Mouse (Mus musculus): ENCODE results near the gene Trim30d. TPM values are rescaled to one million over a fixed set of nuclear protein-coding genes. Genes with fewer than 3 reads are reported as not detected.

Trim30d gene
- total and polyA plus RNA-seq, 3 experiments = 0.11 TPM; not detected in 2

GRCm38 (mm10) chr7:104465065-104465744 lies 42.4 kb downstream of the Trim30d start, which contains the start of gene Trim30a:
Trim30a (minus strand) TSS chr7:104465193.
- TF ChIP-seq CTCF (IDR thresholded peaks at IDR 0.05; ENCODE audit: low read depth, low read length) (no peak), TAL1 (conservative IDR thresholded peaks at IDR 0.05; ENCODE audit: low read depth, low read length) (no peak), GATA1 (IDR thresholded peaks at IDR 0.05; ENCODE audit: borderline replicate concordance, low read length) (no peak), POLR2AphosphoS5 (IDR thresholded peaks at IDR 0.05; ENCODE audit: insufficient replicate concordance, low read depth, low read length) (no peak), GATA2 (IDR thresholded peaks at IDR 0.05; ENCODE audit: borderline replicate concordance, low read depth, low read length) (no peak)
- no peaks in the 10 kb centered on the region for H3K4me1 ChIP-seq (ENCODE audit: insufficient read depth, low read depth, low read length)
- ATAC-seq (ENCODE audit: extremely low read depth, insufficient number of reproducible peaks, low FRiP score, poor library complexity, severe bottlenecking) = peak; percentile 40; the same call in 1 of the 2 replicates
- H3K9me3 ChIP-seq (replicated peaks) = no peaks in the 10 kb centered on the region
- H3K4me3 ChIP-seq (ENCODE audit: low read depth, low read length) = no peak within 1 kb of the TSS
- no peaks in the 10 kb centered on the region for H3K36me3 ChIP-seq (replicated peaks)
- DNase-seq (ENCODE audit: low spot score) = no peak
- no peaks in the 10 kb centered on the region for H3K27me3 ChIP-seq (ENCODE audit: insufficient read depth, low read length)

GRCm38 (mm10) chr7:104445961-104446645 lies 61.5 kb downstream of the Trim30d start:
- Histone ChIP-seq H3K9me3 (replicated peaks) (no peaks in the 10 kb centered on the region), H3K36me3 (replicated peaks) (no peaks in the 10 kb centered on the region), H3K27me3 (ENCODE audit: insufficient read depth, low read length) (no peaks in the 10 kb centered on the region), H3K4me3 (ENCODE audit: low read depth, low read length) (no peak overlapping the region), H3K4me1 (ENCODE audit: insufficient read depth, low read depth, low read length) (no peaks in the 10 kb centered on the region)
- TF ChIP-seq POLR2AphosphoS5 (IDR thresholded peaks at IDR 0.05; ENCODE audit: insufficient replicate concordance, low read depth, low read length) = no peak
- no peak for TF ChIP-seq GATA2 (IDR thresholded peaks at IDR 0.05; ENCODE audit: borderline replicate concordance, low read depth, low read length)
- TF ChIP-seq CTCF (IDR thresholded peaks at IDR 0.05; ENCODE audit: low read depth, low read length) = no peak
- no peak for TF ChIP-seq TAL1 (conservative IDR thresholded peaks at IDR 0.05; ENCODE audit: low read depth, low read length)
- TF ChIP-seq GATA1 (IDR thresholded peaks at IDR 0.05; ENCODE audit: borderline replicate concordance, low read length) = no peak
- DNase-seq (ENCODE audit: low spot score) (no peak), ATAC-seq (ENCODE audit: extremely low read depth, insufficient number of reproducible peaks, low FRiP score, poor library complexity, severe bottlenecking) (no peak; the same call in 1 of the 2 replicates)

Other genes starting within 250 kb of the Trim30d start
- gene Trim5, start 219.8 kb downstream of the Trim30d start, total RNA-seq (2014; fragmentation: Nextera tagmentation) = not detected in 2 replicates
- gene Trim5, start 219.8 kb downstream of the Trim30d start, total RNA-seq (2017) = 0.33 and 0.35 TPM in 2 replicates
- not detected in 2 replicates for gene Trim5, start 219.8 kb downstream of the Trim30d start, polyA plus RNA-seq (2012)
- 0.30 and 3.8 TPM in 2 replicates for gene Trim12a, start 192.4 kb downstream of the Trim30d start, total RNA-seq (2014; fragmentation: Nextera tagmentation)
- gene Trim12a, start 192.4 kb downstream of the Trim30d start, total RNA-seq (2017) = not detected in 2 replicates
- gene Trim12a, start 192.4 kb downstream of the Trim30d start, polyA plus RNA-seq (2012) = not detected in 2 replicates
- 10.8 and 11.2 TPM in 2 replicates for gene Trim34b, start 178.4 kb downstream of the Trim30d start, total RNA-seq (2014; fragmentation: Nextera tagmentation)
- gene Trim34b, start 178.4 kb downstream of the Trim30d start, total RNA-seq (2017) = 6.8 and 7.6 TPM in 2 replicates
- gene Trim34b, start 178.4 kb downstream of the Trim30d start, polyA plus RNA-seq (2012) = 0.14 and 0.34 TPM in 2 replicates
- gene Trim12c, start 154.5 kb downstream of the Trim30d start, total RNA-seq (2014; fragmentation: Nextera tagmentation) = 20.3 and 20.5 TPM in 2 replicates
- 45.8 and 61.2 TPM in 2 replicates for gene Trim12c, start 154.5 kb downstream of the Trim30d start, total RNA-seq (2017)
- gene Trim12c, start 154.5 kb downstream of the Trim30d start, polyA plus RNA-seq (2012) = 0.68 and 1.3 TPM in 2 replicates
- gene Trim30b, start 138.0 kb downstream of the Trim30d start, total RNA-seq (2014; fragmentation: Nextera tagmentation) = not detected in 2 replicates
- 0.12 and 0.22 TPM in 2 replicates for gene Trim30b, start 138.0 kb downstream of the Trim30d start, total RNA-seq (2017)
- gene Trim30b, start 138.0 kb downstream of the Trim30d start, polyA plus RNA-seq (2012) = not detected in 2 replicates
- gene Trim30c, start 107.0 kb downstream of the Trim30d start, total RNA-seq (2014; fragmentation: Nextera tagmentation) = not detected in 2 replicates
- not detected in 2 replicates for gene Trim30c, start 107.0 kb downstream of the Trim30d start, total RNA-seq (2017)
- gene Trim30c, start 107.0 kb downstream of the Trim30d start, polyA plus RNA-seq (2012) = not detected in 2 replicates
- gene Trim30a, start 42.7 kb downstream of the Trim30d start, total RNA-seq (2014; fragmentation: Nextera tagmentation) = 0.87 TPM in 1 of 2 replicates, not detected in the other
- 0.58 and 0.60 TPM in 2 replicates for gene Trim30a, start 42.7 kb downstream of the Trim30d start, total RNA-seq (2017)
- 0.02 TPM in 2 replicates for gene Trim30a, start 42.7 kb downstream of the Trim30d start, polyA plus RNA-seq (2012)
- not detected in 2 replicates for gene Olfr651, start 42.3 kb upstream of the Trim30d start, total RNA-seq (2014; fragmentation: Nextera tagmentation)
- 0.12 TPM in 1 of 2 replicates, not detected in the other for gene Olfr651, start 42.3 kb upstream of the Trim30d start, total RNA-seq (2017)
- not detected in 2 replicates for gene Olfr651, start 42.3 kb upstream of the Trim30d start, polyA plus RNA-seq (2012)
- not detected in 2 replicates for gene Olfr652, start 53.1 kb upstream of the Trim30d start, total RNA-seq (2014; fragmentation: Nextera tagmentation)
- 0.22 and 0.29 TPM in 2 replicates for gene Olfr652, start 53.1 kb upstream of the Trim30d start, total RNA-seq (2017)
- gene Olfr652, start 53.1 kb upstream of the Trim30d start, polyA plus RNA-seq (2012) = not detected in 2 replicates
- not detected in 2 replicates for gene Olfr653, start 69.5 kb upstream of the Trim30d start, total RNA-seq (2014; fragmentation: Nextera tagmentation)
- 0.05 and 0.12 TPM in 2 replicates for gene Olfr653, start 69.5 kb upstream of the Trim30d start, total RNA-seq (2017)
- not detected in 2 replicates for gene Olfr653, start 69.5 kb upstream of the Trim30d start, polyA plus RNA-seq (2012)
- not detected in 2 replicates for gene Olfr654, start 79.2 kb upstream of the Trim30d start, total RNA-seq (2014; fragmentation: Nextera tagmentation)
- 0.06 and 0.27 TPM in 2 replicates for gene Olfr654, start 79.2 kb upstream of the Trim30d start, total RNA-seq (2017)
- gene Olfr654, start 79.2 kb upstream of the Trim30d start, polyA plus RNA-seq (2012) = not detected in 2 replicates
- not detected in 2 replicates for gene Olfr655, start 93.9 kb upstream of the Trim30d start, total RNA-seq (2014; fragmentation: Nextera tagmentation)
- 0.33 and 0.46 TPM in 2 replicates for gene Olfr655, start 93.9 kb upstream of the Trim30d start, total RNA-seq (2017)
- gene Olfr655, start 93.9 kb upstream of the Trim30d start, polyA plus RNA-seq (2012) = not detected in 2 replicates
- gene Olfr656, start 106.1 kb upstream of the Trim30d start, total RNA-seq (2014; fragmentation: Nextera tagmentation) = not detected in 2 replicates
- 0.05 and 0.06 TPM in 2 replicates for gene Olfr656, start 106.1 kb upstream of the Trim30d start, total RNA-seq (2017)
- gene Olfr656, start 106.1 kb upstream of the Trim30d start, polyA plus RNA-seq (2012) = not detected in 2 replicates
- gene Olfr657, start 116.9 kb upstream of the Trim30d start, total RNA-seq (2014; fragmentation: Nextera tagmentation) = not detected in 2 replicates
- gene Olfr657, start 116.9 kb upstream of the Trim30d start, total RNA-seq (2017) = 0.06 TPM in 1 of 2 replicates, not detected in the other
- gene Olfr657, start 116.9 kb upstream of the Trim30d start, polyA plus RNA-seq (2012) = not detected in 2 replicates
- gene Olfr658, start 139.5 kb upstream of the Trim30d start, total RNA-seq (2014; fragmentation: Nextera tagmentation) = not detected in 2 replicates
- gene Olfr658, start 139.5 kb upstream of the Trim30d start, total RNA-seq (2017) = 0.16 TPM in 1 of 2 replicates, not detected in the other
- gene Olfr658, start 139.5 kb upstream of the Trim30d start, polyA plus RNA-seq (2012) = not detected in 2 replicates
- not detected in 2 replicates for gene Olfr659, start 158.9 kb upstream of the Trim30d start, total RNA-seq (2014; fragmentation: Nextera tagmentation)
- gene Olfr659, start 158.9 kb upstream of the Trim30d start, total RNA-seq (2017) = 0.05 TPM in 1 of 2 replicates, not detected in the other
- not detected in 2 replicates for gene Olfr659, start 158.9 kb upstream of the Trim30d start, polyA plus RNA-seq (2012)
- not detected in 2 replicates for gene Olfr661, start 178.7 kb upstream of the Trim30d start, total RNA-seq (2014; fragmentation: Nextera tagmentation)
- gene Olfr661, start 178.7 kb upstream of the Trim30d start, total RNA-seq (2017) = 0.11 and 0.12 TPM in 2 replicates
- not detected in 2 replicates for gene Olfr661, start 178.7 kb upstream of the Trim30d start, polyA plus RNA-seq (2012)

Data from G1E (cell line).